Mouse (Mus musculus) hematopoietic stem cell, adult 5-6 weeks (primary cell): ENCODE measurements around the gene Dmd. TPM values are rescaled to one million over a fixed set of nuclear protein-coding genes. Genes with fewer than 3 reads are reported as not detected.

Experiments
- ATAC-seq, 2 experiments: fragments of 125-278 bp in 1 of 2; replicated peaks in 1 of 2; 2 replicates each; pipeline ENCODE4 v1.8.0; 2016 to 2017; ENCODE audit warnings: inconsistent platforms in 2 of 2, mild to moderate bottlenecking in 2 of 2, moderate number of reproducible peaks in 2 of 2, low read depth in 1 of 2, moderate TSS enrichment in 1 of 2; ENCODE audit not compliant: low FRiP score in 2 of 2, poor library complexity in 2 of 2, severe bottlenecking in 2 of 2, insufficient read depth in 1 of 2, low TSS enrichment in 1 of 2
- total RNA-seq: library from RNA; stranded (forward); fragments of 172-1452, 232-1000 nt; gene quantifications from 2 replicates; pipeline ENCODE4 v1.2.3, GENCODE M21; 2017

The Dmd gene
- total RNA-seq, 1 experiment from 2014 or later, result 8.8 TPM

GRCm38 (mm10) chrX:84878125-84878524 is 1929.5 kb downstream of the Dmd start:
- no peak for ATAC-seq

GRCm38 (mm10) chrX:84932715-84933473 is 1984.2 kb downstream of the Dmd start:
- no peak for ATAC-seq

- no peak for ATAC-seq
These were observed 2011.9 kb downstream of the Dmd start for GRCm38 (mm10) chrX:84960557-84960956.

- no peak for ATAC-seq
These were observed 2012.3 kb downstream of the Dmd start for GRCm38 (mm10) chrX:84960972-84961371.

GRCm38 (mm10) chrX:85008304-85008703 is 2059.6 kb downstream of the Dmd start:
- ATAC-seq, result no peak

- peak; percentile 7 to 32; a peak in 1 of 4 replicates for ATAC-seq
These were observed 2092.9 kb downstream of the Dmd start for GRCm38 (mm10) chrX:85041466-85042058.

- ATAC-seq, result no peak
These were observed 2098.0 kb downstream of the Dmd start for GRCm38 (mm10) chrX:85046631-85047030.

GRCm38 (mm10) chrX:85048141-85049110 is 2099.8 kb downstream of the Dmd start:
- ATAC-seq, result peak; percentile 81 to 84

- ATAC-seq, result no peak
These were observed 2100.9 kb downstream of the Dmd start for GRCm38 (mm10) chrX:85049593-85049992.

GRCm38 (mm10) chrX:85073602-85074001 is 2124.9 kb downstream of the Dmd start:
- no peak for ATAC-seq

- no peak for ATAC-seq
These were observed 2128.2 kb downstream of the Dmd start for GRCm38 (mm10) chrX:85076845-85077244.

GRCm38 (mm10) chrX:85077605-85078004 is 2128.9 kb downstream of the Dmd start:
- no peak for ATAC-seq

- ATAC-seq, result no peak
These were observed 2130.5 kb downstream of the Dmd start for GRCm38 (mm10) chrX:85079174-85079573.

- no peak for ATAC-seq
These were observed 2135.8 kb downstream of the Dmd start for GRCm38 (mm10) chrX:85084237-85085153.

- no peak for ATAC-seq
These were observed 2140.8 kb downstream of the Dmd start for GRCm38 (mm10) chrX:85089506-85089905.

GRCm38 (mm10) chrX:85093354-85093753 is 2144.7 kb downstream of the Dmd start:
- no peak for ATAC-seq

GRCm38 (mm10) chrX:85098691-85099090 is 2150.0 kb downstream of the Dmd start:
- ATAC-seq, result no peak
